Mouse (Mus musculus): ENCODE measurements at regions not wholly inside any gene's neighbourhood (a gene's known extent, or its start where the extent isn't known, plus 50 kb on each side); places are given as distances from the start of the nearest gene placed in this dataset.

- TF ChIP-seq GATA1 (IDR thresholded peaks at IDR 0.05; ENCODE audit: borderline replicate concordance, low read length): no peak
- DNase-seq (ENCODE audit: low spot score) (no peak), ATAC-seq (ENCODE audit: extremely low read depth, insufficient number of reproducible peaks, low FRiP score, poor library complexity, severe bottlenecking) (no peak)
- Histone ChIP-seq H3K9me3 (replicated peaks) (no peaks in the 10 kb centered on the region), H3K36me3 (replicated peaks) (no peaks in the 10 kb centered on the region), H3K4me1 (ENCODE audit: insufficient read depth, low read depth, low read length) (peaks cover 16% of the 10 kb centered on the region), H3K27me3 (ENCODE audit: insufficient read depth, low read length) (peaks cover 21% of the 10 kb centered on the region; the same call in 1 of the 2 replicates), H3K4me3 (ENCODE audit: low read depth, low read length) (no peak overlapping the region)
These were observed 88.9 kb upstream of the Bcor start for GRCm38 (mm10) chrX:12249071-12249470.

DNA sequence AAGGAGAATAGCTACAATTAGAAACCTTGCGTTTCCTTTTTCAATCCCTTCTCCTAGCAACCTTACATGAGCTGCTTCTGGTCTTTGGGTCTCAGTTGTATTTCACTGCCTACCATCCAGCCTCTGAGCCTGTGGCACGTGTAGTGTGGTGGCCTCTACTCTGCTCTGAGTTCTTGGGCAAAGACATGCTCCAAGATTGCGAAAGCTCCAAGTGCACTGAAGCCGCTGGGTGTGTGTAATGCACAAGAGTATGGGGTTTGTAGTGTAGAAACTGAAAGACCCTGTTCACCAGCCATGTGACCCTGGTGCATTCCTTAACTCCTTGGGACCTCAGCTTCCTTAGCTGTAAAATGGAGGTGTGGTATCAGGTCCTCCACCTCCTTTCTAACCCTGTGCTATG is 89.8 kb upstream of the Bcor start:
- TF ChIP-seq TAL1 (conservative IDR thresholded peaks at IDR 0.05; ENCODE audit: low read depth, low read length) (no peak), GATA1 (IDR thresholded peaks at IDR 0.05; ENCODE audit: borderline replicate concordance, low read length) (no peak), GATA2 (IDR thresholded peaks at IDR 0.05; ENCODE audit: borderline replicate concordance, low read depth, low read length) (no peak), POLR2AphosphoS5 (IDR thresholded peaks at IDR 0.05; ENCODE audit: insufficient replicate concordance, low read depth, low read length) (no peak), CTCF (IDR thresholded peaks at IDR 0.05; ENCODE audit: low read depth, low read length) (no peak)
- no peak for DNase-seq (ENCODE audit: low spot score)
- Histone ChIP-seq H3K27me3 (ENCODE audit: insufficient read depth, low read length) (peaks cover 21% of the 10 kb centered on the region; the same call in 1 of the 2 replicates), H3K9me3 (replicated peaks) (no peaks in the 10 kb centered on the region), H3K36me3 (replicated peaks) (no peaks in the 10 kb centered on the region), H3K4me3 (ENCODE audit: low read depth, low read length) (no peak overlapping the region), H3K4me1 (ENCODE audit: insufficient read depth, low read depth, low read length) (peaks cover 16% of the 10 kb centered on the region)
- ATAC-seq (ENCODE audit: extremely low read depth, insufficient number of reproducible peaks, low FRiP score, poor library complexity, severe bottlenecking): no peak

- H3K4me1 ChIP-seq (ENCODE audit: insufficient read depth, low read depth, low read length): peaks cover 16% of the 10 kb centered on the region
- H3K4me3 ChIP-seq (ENCODE audit: low read depth, low read length): peak overlapping the region; percentile 64
- TF ChIP-seq CTCF (IDR thresholded peaks at IDR 0.05; ENCODE audit: low read depth, low read length): no peak
- TF ChIP-seq POLR2AphosphoS5 (IDR thresholded peaks at IDR 0.05; ENCODE audit: insufficient replicate concordance, low read depth, low read length): no peak
- TF ChIP-seq TAL1 (conservative IDR thresholded peaks at IDR 0.05; ENCODE audit: low read depth, low read length): no peak
- no peak for TF ChIP-seq GATA1 (IDR thresholded peaks at IDR 0.05; ENCODE audit: borderline replicate concordance, low read length)
- TF ChIP-seq GATA2 (IDR thresholded peaks at IDR 0.05; ENCODE audit: borderline replicate concordance, low read depth, low read length): no peak
- DNase-seq (ENCODE audit: low spot score): peak; percentile 50
- H3K9me3 ChIP-seq (replicated peaks): no peaks in the 10 kb centered on the region
- peak; percentile 63 for ATAC-seq (ENCODE audit: extremely low read depth, insufficient number of reproducible peaks, low FRiP score, poor library complexity, severe bottlenecking)
- peaks cover 21% of the 10 kb centered on the region; the same call in 1 of the 2 replicates for H3K27me3 ChIP-seq (ENCODE audit: insufficient read depth, low read length)
- no peaks in the 10 kb centered on the region for H3K36me3 ChIP-seq (replicated peaks)
These were observed 91.9 kb upstream of the Bcor start for GRCm38 (mm10) chrX:12251853-12252679.

DNA sequence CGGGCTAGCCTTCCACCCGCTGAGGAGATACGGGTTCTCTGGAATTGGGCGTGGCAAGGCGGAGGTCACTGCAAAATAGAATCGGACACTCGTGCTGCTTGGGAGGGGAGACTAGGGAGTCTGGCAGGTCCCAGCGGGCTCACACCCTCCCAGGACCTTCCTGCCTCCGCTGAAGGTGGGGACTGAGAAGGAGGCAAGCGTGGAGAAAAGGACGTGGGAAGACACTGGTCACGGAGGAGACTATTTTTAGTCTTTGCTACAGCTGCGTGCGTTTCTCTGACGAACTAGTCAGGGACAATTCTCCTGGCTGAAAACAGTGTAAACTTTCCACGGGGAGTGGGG is 92.5 kb upstream of the Bcor start:
- Histone ChIP-seq H3K36me3 (replicated peaks) (no peaks in the 10 kb centered on the region), H3K4me1 (ENCODE audit: insufficient read depth, low read depth, low read length) (peaks cover 16% of the 10 kb centered on the region), H3K4me3 (ENCODE audit: low read depth, low read length) (peak overlapping the region; percentile 64; the same call in 1 of the 2 replicates), H3K27me3 (ENCODE audit: insufficient read depth, low read length) (peaks cover 21% of the 10 kb centered on the region; the same call in 1 of the 2 replicates), H3K9me3 (replicated peaks) (no peaks in the 10 kb centered on the region)
- no peak for DNase-seq (ENCODE audit: low spot score)
- no peak for ATAC-seq (ENCODE audit: extremely low read depth, insufficient number of reproducible peaks, low FRiP score, poor library complexity, severe bottlenecking)
- no peak for TF ChIP-seq TAL1 (conservative IDR thresholded peaks at IDR 0.05; ENCODE audit: low read depth, low read length)
- TF ChIP-seq GATA1 (IDR thresholded peaks at IDR 0.05; ENCODE audit: borderline replicate concordance, low read length): no peak
- TF ChIP-seq GATA2 (IDR thresholded peaks at IDR 0.05; ENCODE audit: borderline replicate concordance, low read depth, low read length): no peak
- no peak for TF ChIP-seq POLR2AphosphoS5 (IDR thresholded peaks at IDR 0.05; ENCODE audit: insufficient replicate concordance, low read depth, low read length)
- no peak for TF ChIP-seq CTCF (IDR thresholded peaks at IDR 0.05; ENCODE audit: low read depth, low read length)

GRCm38 (mm10) chrX:12256758-12257157 is 96.6 kb upstream of the Bcor start:
- Histone ChIP-seq H3K4me1 (ENCODE audit: insufficient read depth, low read depth, low read length) (peaks cover 13% of the 10 kb centered on the region), H3K4me3 (ENCODE audit: low read depth, low read length) (no peak overlapping the region), H3K9me3 (replicated peaks) (no peaks in the 10 kb centered on the region), H3K36me3 (replicated peaks) (no peaks in the 10 kb centered on the region), H3K27me3 (ENCODE audit: insufficient read depth, low read length) (peaks cover 6% of the 10 kb centered on the region; the same call in 1 of the 2 replicates)
- ATAC-seq (ENCODE audit: extremely low read depth, insufficient number of reproducible peaks, low FRiP score, poor library complexity, severe bottlenecking) (no peak), DNase-seq (ENCODE audit: low spot score) (no peak)
- TF ChIP-seq CTCF (IDR thresholded peaks at IDR 0.05; ENCODE audit: low read depth, low read length): no peak
- TF ChIP-seq GATA1 (IDR thresholded peaks at IDR 0.05; ENCODE audit: borderline replicate concordance, low read length): no peak
- TF ChIP-seq POLR2AphosphoS5 (IDR thresholded peaks at IDR 0.05; ENCODE audit: insufficient replicate concordance, low read depth, low read length): no peak
- no peak for TF ChIP-seq GATA2 (IDR thresholded peaks at IDR 0.05; ENCODE audit: borderline replicate concordance, low read depth, low read length)
- no peak for TF ChIP-seq TAL1 (conservative IDR thresholded peaks at IDR 0.05; ENCODE audit: low read depth, low read length)

GRCm38 (mm10) chrX:12263834-12264233 is 103.7 kb upstream of the Bcor start:
- H3K27me3 ChIP-seq (ENCODE audit: insufficient read depth, low read length): peaks cover 10% of the 10 kb centered on the region; the same call in 1 of the 2 replicates
- H3K4me3 ChIP-seq (ENCODE audit: low read depth, low read length): no peak overlapping the region
- TF ChIP-seq CTCF (IDR thresholded peaks at IDR 0.05; ENCODE audit: low read depth, low read length) (no peak), TAL1 (conservative IDR thresholded peaks at IDR 0.05; ENCODE audit: low read depth, low read length) (no peak), POLR2AphosphoS5 (IDR thresholded peaks at IDR 0.05; ENCODE audit: insufficient replicate concordance, low read depth, low read length) (no peak), GATA2 (IDR thresholded peaks at IDR 0.05; ENCODE audit: borderline replicate concordance, low read depth, low read length) (no peak), GATA1 (IDR thresholded peaks at IDR 0.05; ENCODE audit: borderline replicate concordance, low read length) (no peak)
- no peaks in the 10 kb centered on the region for H3K4me1 ChIP-seq (ENCODE audit: insufficient read depth, low read depth, low read length)
- DNase-seq (ENCODE audit: low spot score) (no peak), ATAC-seq (ENCODE audit: extremely low read depth, insufficient number of reproducible peaks, low FRiP score, poor library complexity, severe bottlenecking) (no peak)
- no peaks in the 10 kb centered on the region for H3K36me3 ChIP-seq (replicated peaks)
- H3K9me3 ChIP-seq (replicated peaks): no peaks in the 10 kb centered on the region

Data from G1E (cell line).